Mouse (Mus musculus) brain, embryonic 14.5 days (tissue): ENCODE measurements at regions not wholly inside any gene's neighbourhood (a gene's known extent, or its start where the extent isn't known, plus 50 kb on each side); places are given as distances from the start of the nearest gene placed in this dataset.

Experiments
- CTCF ChIP-seq: fragments of 200-500 bp; IDR thresholded peaks from 2 replicates; pipeline ENCODE4 v1.5.1; 2012; ENCODE audit warnings: inconsistent platforms, mild to moderate bottlenecking, moderate library complexity, borderline replicate concordance; ENCODE audit not compliant: insufficient read depth, insufficient read length; ENCODE audit errors: extremely low read depth
- POLR2A ChIP-seq: fragments of 200-500 bp; IDR thresholded peaks from 2 replicates; pipeline ENCODE4 v1.6.1; 2012; ENCODE audit warnings: mild to moderate bottlenecking, inconsistent platforms, borderline replicate concordance; ENCODE audit not compliant: poor library complexity, insufficient read depth, insufficient read length, severe bottlenecking; ENCODE audit errors: extremely low read depth

DNA sequence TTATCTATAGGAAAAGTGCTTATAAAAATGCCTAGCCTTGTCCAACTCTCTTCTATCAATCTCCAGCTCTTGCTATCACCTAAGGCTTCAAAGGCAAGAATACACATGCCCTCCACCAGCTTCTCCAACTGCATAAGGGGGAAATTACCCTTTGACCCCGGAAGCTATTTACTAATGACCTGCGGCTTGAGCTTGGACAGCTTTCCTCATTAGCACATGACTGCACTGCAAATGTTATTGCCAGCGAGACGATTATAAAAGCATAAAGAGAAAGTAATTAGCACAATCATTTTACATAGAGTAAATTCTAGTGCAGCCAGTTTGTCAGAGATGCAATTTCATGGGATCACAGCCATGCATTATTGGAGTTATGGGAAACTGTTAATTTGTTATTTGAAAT lies 277.0 kb downstream of the Actr3 start:
- TF ChIP-seq POLR2A, result no peak
- no peak for TF ChIP-seq CTCF
